Mouse (Mus musculus): ENCODE results near the gene Gm20388. TPM values are rescaled to one million over a fixed set of nuclear protein-coding genes. Genes with fewer than 3 reads are reported as not detected.

Gene Gm20388
- polyA plus RNA-seq, 1 experiment from 2014 or later, result not detected

GRCm38 (mm10) chr8:122961458-122961857, 3050.8 kb downstream of the Gm20388 start:
- 16% methylated on average over 2 of the region's 2 CpGs for WGBS
- DNase-seq (ENCODE audit: low spot score) (no peak), ATAC-seq (ENCODE audit: low FRiP score, low TSS enrichment) (no peak)
- no peaks in the 10 kb centered on the region for H3K9me3 ChIP-seq (ENCODE audit: control insufficient read depth, low read length)
- H3K36me3 ChIP-seq (ENCODE audit: control insufficient read depth, insufficient read depth, low read length), result no peaks in the 10 kb centered on the region
- H3K4me3 ChIP-seq (ENCODE audit: low read depth, low read length), result no peak overlapping the region
- no peak overlapping the region for H3K9ac ChIP-seq (ENCODE audit: low read length)
- H3K4me1 ChIP-seq (replicated peaks; ENCODE audit: control insufficient read depth, insufficient read depth), result peaks cover 4% of the 10 kb centered on the region; the same call in 1 of the 2 replicates
- TF ChIP-seq EP300 (optimal IDR thresholded peaks at IDR 0.05) (no peak), CTCF (IDR thresholded peaks at IDR 0.05; ENCODE audit: low read depth) (no peak)
- no peaks in the 10 kb centered on the region for H3K27me3 ChIP-seq (ENCODE audit: control insufficient read depth, insufficient read depth, low read length)
- no peak overlapping the region for H3K27ac ChIP-seq (replicated peaks)
- H3K4me2 ChIP-seq (replicated peaks; ENCODE audit: low read depth), result no peak overlapping the region

DNA sequence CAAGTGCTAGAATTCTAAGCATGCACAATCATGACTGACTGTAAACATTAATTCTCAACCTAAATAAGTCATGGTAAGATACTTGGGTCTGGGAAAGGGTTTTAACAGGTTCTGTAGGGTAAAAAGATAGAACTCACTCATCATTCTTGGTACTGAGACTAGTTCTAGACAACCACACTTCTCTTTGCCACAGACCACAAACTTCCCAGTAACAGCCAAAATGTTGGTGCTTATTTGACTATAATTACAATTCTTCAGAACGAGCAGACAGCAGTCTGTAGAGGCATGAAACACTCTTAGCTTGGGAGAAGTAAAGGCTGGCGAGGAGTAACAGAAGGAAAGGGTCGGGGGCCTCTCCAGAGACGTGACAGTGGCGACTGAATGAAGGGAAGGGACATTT, 3051.4 kb downstream of the Gm20388 start:
- ATAC-seq (ENCODE audit: low FRiP score, low TSS enrichment) (no peak), DNase-seq (ENCODE audit: low spot score) (no peak)
- no peak overlapping the region for H3K9ac ChIP-seq (ENCODE audit: low read length)
- H3K4me2 ChIP-seq (replicated peaks; ENCODE audit: low read depth), result no peak overlapping the region
- H3K4me1 ChIP-seq (replicated peaks; ENCODE audit: control insufficient read depth, insufficient read depth), result peaks cover 4% of the 10 kb centered on the region; the same call in 1 of the 2 replicates
- H3K27me3 ChIP-seq (ENCODE audit: control insufficient read depth, insufficient read depth, low read length), result no peaks in the 10 kb centered on the region
- H3K36me3 ChIP-seq (ENCODE audit: control insufficient read depth, insufficient read depth, low read length), result no peaks in the 10 kb centered on the region
- H3K4me3 ChIP-seq (ENCODE audit: low read depth, low read length), result no peak overlapping the region
- 41% methylated on average over 5 of the region's 5 CpGs for WGBS
- H3K9me3 ChIP-seq (ENCODE audit: control insufficient read depth, low read length), result no peaks in the 10 kb centered on the region
- no peak overlapping the region for H3K27ac ChIP-seq (replicated peaks)
- TF ChIP-seq EP300 (optimal IDR thresholded peaks at IDR 0.05), result no peak
- no peak for TF ChIP-seq CTCF (IDR thresholded peaks at IDR 0.05; ENCODE audit: low read depth)

GRCm38 (mm10) chr8:122966638-122967037, 3056.0 kb downstream of the Gm20388 start:
- DNase-seq (ENCODE audit: low spot score) (no peak), ATAC-seq (ENCODE audit: low FRiP score, low TSS enrichment) (no peak)
- Histone ChIP-seq H3K27me3 (ENCODE audit: control insufficient read depth, insufficient read depth, low read length) (no peaks in the 10 kb centered on the region), H3K36me3 (ENCODE audit: control insufficient read depth, insufficient read depth, low read length) (no peaks in the 10 kb centered on the region), H3K4me1 (replicated peaks; ENCODE audit: control insufficient read depth, insufficient read depth) (no peaks in the 10 kb centered on the region; the same call in 1 of the 2 replicates), H3K4me3 (ENCODE audit: low read depth, low read length) (no peak overlapping the region), H3K27ac (replicated peaks) (no peak overlapping the region), H3K9me3 (ENCODE audit: control insufficient read depth, low read length) (no peaks in the 10 kb centered on the region), H3K9ac (ENCODE audit: low read length) (no peak overlapping the region), H3K4me2 (replicated peaks; ENCODE audit: low read depth) (no peak overlapping the region)
- TF ChIP-seq EP300 (optimal IDR thresholded peaks at IDR 0.05), result no peak
- TF ChIP-seq CTCF (IDR thresholded peaks at IDR 0.05; ENCODE audit: low read depth), result no peak
- WGBS, result 73% methylated on average over 3 of the region's 3 CpGs

- H3K9me3 ChIP-seq (ENCODE audit: control insufficient read depth, low read length), result no peaks in the 10 kb centered on the region
- H3K9ac ChIP-seq (ENCODE audit: low read length), result no peak overlapping the region
- 89% methylated on average over 3 of the region's 3 CpGs for WGBS
- no peaks in the 10 kb centered on the region for H3K27me3 ChIP-seq (ENCODE audit: control insufficient read depth, insufficient read depth, low read length)
- H3K4me3 ChIP-seq (ENCODE audit: low read depth, low read length), result no peak overlapping the region
- no peaks in the 10 kb centered on the region for H3K36me3 ChIP-seq (ENCODE audit: control insufficient read depth, insufficient read depth, low read length)
- H3K4me1 ChIP-seq (replicated peaks; ENCODE audit: control insufficient read depth, insufficient read depth), result no peaks in the 10 kb centered on the region
- no peak for ATAC-seq (ENCODE audit: low FRiP score, low TSS enrichment)
- no peak for DNase-seq (ENCODE audit: low spot score)
- H3K27ac ChIP-seq (replicated peaks), result no peak overlapping the region
- no peak for TF ChIP-seq EP300 (optimal IDR thresholded peaks at IDR 0.05)
- no peak for TF ChIP-seq CTCF (IDR thresholded peaks at IDR 0.05; ENCODE audit: low read depth)
- H3K4me2 ChIP-seq (replicated peaks; ENCODE audit: low read depth), result no peak overlapping the region
Observed at GRCm38 (mm10) chr8:122968145-122968544, 3057.5 kb downstream of the Gm20388 start.

GRCm38 (mm10) chr8:122969964-122970620, 3059.5 kb downstream of the Gm20388 start:
- 76% methylated on average over 3 of the region's 3 CpGs for WGBS
- no peak for TF ChIP-seq CTCF (IDR thresholded peaks at IDR 0.05; ENCODE audit: low read depth)
- no peak for TF ChIP-seq EP300 (optimal IDR thresholded peaks at IDR 0.05)
- Histone ChIP-seq H3K27me3 (ENCODE audit: control insufficient read depth, insufficient read depth, low read length) (no peaks in the 10 kb centered on the region), H3K9ac (ENCODE audit: low read length) (no peak overlapping the region), H3K4me3 (ENCODE audit: low read depth, low read length) (no peak overlapping the region), H3K4me2 (replicated peaks; ENCODE audit: low read depth) (no peak overlapping the region), H3K4me1 (replicated peaks; ENCODE audit: control insufficient read depth, insufficient read depth) (no peaks in the 10 kb centered on the region), H3K27ac (replicated peaks) (no peak overlapping the region), H3K36me3 (ENCODE audit: control insufficient read depth, insufficient read depth, low read length) (no peaks in the 10 kb centered on the region), H3K9me3 (ENCODE audit: control insufficient read depth, low read length) (no peaks in the 10 kb centered on the region)
- DNase-seq (ENCODE audit: low spot score), result no peak
- ATAC-seq (ENCODE audit: low FRiP score, low TSS enrichment), result no peak

GRCm38 (mm10) chr8:122976046-122976445, 3065.4 kb downstream of the Gm20388 start:
- Histone ChIP-seq H3K9me3 (ENCODE audit: control insufficient read depth, low read length) (no peaks in the 10 kb centered on the region), H3K36me3 (ENCODE audit: control insufficient read depth, insufficient read depth, low read length) (no peaks in the 10 kb centered on the region), H3K4me3 (ENCODE audit: low read depth, low read length) (no peak overlapping the region), H3K4me1 (replicated peaks; ENCODE audit: control insufficient read depth, insufficient read depth) (peaks cover 4% of the 10 kb centered on the region; the same call in 1 of the 2 replicates), H3K4me2 (replicated peaks; ENCODE audit: low read depth) (no peak overlapping the region), H3K9ac (ENCODE audit: low read length) (no peak overlapping the region), H3K27ac (replicated peaks) (no peak overlapping the region), H3K27me3 (ENCODE audit: control insufficient read depth, insufficient read depth, low read length) (no peaks in the 10 kb centered on the region)
- DNase-seq (ENCODE audit: low spot score) (no peak), ATAC-seq (ENCODE audit: low FRiP score, low TSS enrichment) (no peak)
- 79% methylated on average over 4 of the region's 4 CpGs for WGBS
- TF ChIP-seq EP300 (optimal IDR thresholded peaks at IDR 0.05) (no peak), CTCF (IDR thresholded peaks at IDR 0.05; ENCODE audit: low read depth) (no peak)
